ENCODE assay signal across 21 mouse cellular contexts in the genomic region with DNA sequence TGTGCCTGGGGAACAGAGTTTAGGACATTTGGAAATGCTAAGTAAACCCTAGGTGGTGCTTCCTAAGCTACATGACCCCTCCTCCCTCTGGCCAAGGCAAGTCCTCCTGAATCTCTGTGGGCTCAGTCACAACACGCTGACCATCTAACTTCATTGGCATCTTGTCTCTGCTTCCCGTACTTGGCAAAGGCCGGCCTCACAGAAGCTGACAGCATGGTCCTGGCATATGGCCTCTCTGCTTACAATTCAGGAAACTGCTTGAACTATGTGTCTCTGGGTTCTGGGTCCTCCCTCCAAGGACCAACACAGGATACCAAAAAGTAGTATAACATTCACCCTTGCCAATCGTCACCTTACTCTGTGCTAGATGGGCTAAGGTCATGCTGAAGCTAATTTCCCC. TPM values are rescaled to one million over a fixed set of nuclear protein-coding genes. Genes with fewer than 3 reads are reported as not detected.
A peak's percentile ranks its signal among the peaks of the same experiment; 100 is the strongest.
DNase-seq lines count a peak whose midpoint lies in the region; ATAC-seq lines count a peak whose summit lies in the region.
"Had no signal": no experiment of that assay in that cellular context is flagged by ENCODE, and none has a peak within 500 bp of the region (broad histone marks: within the 10 kb centered on the region; RNA-seq: fewer than 3 reads in every experiment).

No protein-coding gene starts in this region.

- H3K27me3 ChIP-seq in intestine, embryonic 15.5 days (replicated peaks), result no peaks in the 10 kb centered on the region
- no peaks in the 10 kb centered on the region for H3K27me3 ChIP-seq in forebrain, embryonic 13.5 days
- H3K27me3 ChIP-seq: embryonic facial prominence, embryonic 15.5 days; forebrain, embryonic 15.5 days; heart, embryonic 13.5 days had no signal

- no peak overlapping the region for H3K9ac ChIP-seq in intestine, embryonic 15.5 days
- no peak overlapping the region for H3K9ac ChIP-seq in forebrain, embryonic 13.5 days
- H3K9ac ChIP-seq: embryonic facial prominence, embryonic 15.5 days; forebrain, embryonic 15.5 days; heart, embryonic 13.5 days had no signal

- H3K4me1 ChIP-seq in intestine, embryonic 15.5 days (replicated peaks), result no peaks in the 10 kb centered on the region
- H3K4me1 ChIP-seq in forebrain, embryonic 13.5 days, result peaks cover 34% of the 10 kb centered on the region

- peak; percentile 85 for DNase-seq in brain, adult 2 months (ENCODE audit: low read depth, low spot score)
- peak; percentile 57 for DNase-seq in cerebellum, adult 11 months
- DNase-seq in cerebellum, adult 8-10 months, result peak; percentile 58
- peak; percentile 78 to 88 for DNase-seq in cerebellum, postnatal 14 days
- no peak for DNase-seq in kidney, adult 8-10 months
- DNase-seq in lung, postnatal 4 days, result no peak
- DNase-seq: adrenal gland, adult 8-10 months; adrenal gland, postnatal 36 days; embryo, embryonic 11 days; gastrocnemius, postnatal 36 days; heart, adult 11 months; heart, postnatal 36 days had no signal

- no peak for ATAC-seq in intestine, embryonic 15.5 days
- no peak for ATAC-seq in forebrain, embryonic 13.5 days
- ATAC-seq: forebrain, embryonic 15.5 days; hindbrain, embryonic 16.5 days; inflammation-experienced regulatory T-cells, adult 6 months had no signal

- H3K9me3 ChIP-seq in intestine, embryonic 15.5 days, result no peaks in the 10 kb centered on the region
- no peaks in the 10 kb centered on the region; the same call in 1 of the 2 replicates for H3K9me3 ChIP-seq in forebrain, embryonic 13.5 days (replicated peaks)
- H3K9me3 ChIP-seq: embryonic facial prominence, embryonic 15.5 days; forebrain, embryonic 10.5 days; forebrain, embryonic 15.5 days; heart, embryonic 13.5 days had no signal

- no peak overlapping the region for H3K27ac ChIP-seq in intestine, embryonic 15.5 days
- no peak overlapping the region for H3K27ac ChIP-seq in forebrain, embryonic 13.5 days
- H3K27ac ChIP-seq: embryonic facial prominence, embryonic 15.5 days; forebrain, embryonic 10.5 days; forebrain, embryonic 15.5 days; heart, embryonic 13.5 days had no signal

- no peak overlapping the region for H3K4me2 ChIP-seq in intestine, embryonic 15.5 days (replicated peaks)
- H3K4me2 ChIP-seq in forebrain, embryonic 13.5 days, result no peak overlapping the region
- H3K4me2 ChIP-seq: embryonic facial prominence, embryonic 15.5 days; forebrain, embryonic 15.5 days; heart, embryonic 13.5 days had no signal

- 87% methylated on average over 4 of the region's 4 CpGs for WGBS in intestine, embryonic 15.5 days
- 97% methylated on average over 4 of the region's 4 CpGs for WGBS in forebrain, embryonic 13.5 days

- H3K36me3 ChIP-seq in intestine, embryonic 15.5 days, result no peaks in the 10 kb centered on the region
- H3K36me3 ChIP-seq in forebrain, embryonic 13.5 days (ENCODE audit: poor library complexity, severe bottlenecking), result no peaks in the 10 kb centered on the region
- H3K36me3 ChIP-seq: embryonic facial prominence, embryonic 15.5 days; forebrain, embryonic 10.5 days; forebrain, embryonic 15.5 days; heart, embryonic 13.5 days had no signal

- H3K4me3 ChIP-seq in intestine, embryonic 15.5 days (replicated peaks), result no peak overlapping the region
- no peak overlapping the region for H3K4me3 ChIP-seq in forebrain, embryonic 13.5 days
- H3K4me3 ChIP-seq: embryonic facial prominence, embryonic 15.5 days; erythroblast, embryonic 14.5 days; forebrain, embryonic 10.5 days; forebrain, embryonic 15.5 days; heart, embryonic 13.5 days had no signal

RNA-seq across cellular contexts. Expression of a gene that starts 33.7 kb away (rescaled TPM):
- 0.75 and 1.6 TPM in 2 replicates for polyA plus RNA-seq in intestine, embryonic 15.5 days (2015; fragmentation: Nextera tagmentation; extraction: Ambion mirVana)
- 0.13 TPM in 1 of 2 replicates, not detected in the other for polyA plus RNA-seq in forebrain, embryonic 13.5 days (2015; fragmentation: Nextera tagmentation; extraction: Ambion mirVana)
- polyA plus RNA-seq: inflammation-experienced regulatory T-cells, adult 6 months had no signal

Comparison
In these comparisons a context has a peak if more than half of its experiments do, and no peak if none do; other contexts are left out.
1. DNase-seq: peak in brain, adult 2 months (single experiment), cerebellum, adult 11 months (single experiment), cerebellum, adult 8-10 months (single experiment) and cerebellum, postnatal 14 days (2 of 2); none in kidney, adult 8-10 months (0 of 2) and lung, postnatal 4 days (0 of 2).